Mouse (Mus musculus) midbrain, embryonic 13.5 days (tissue): ENCODE measurements at regions not wholly inside any gene's neighbourhood (a gene's known extent, or its start where the extent isn't known, plus 50 kb on each side); places are given as distances from the start of the nearest gene placed in this dataset.
A peak's percentile ranks its signal among the peaks of the same experiment; 100 is the strongest.

Experiments
- ATAC-seq: fragments of 200-750 bp; cut with Nextera tagmentation; 2 replicates; pipeline ENCODE4 v1.8.0; 2017; ENCODE audit warnings: mild to moderate bottlenecking, moderate TSS enrichment, moderate library complexity
- H3K27ac ChIP-seq: fragments of 300-500 bp; sonication (generic); 2 replicates; pipeline ENCODE4 v1.5.1; 2015; ENCODE audit warnings: inconsistent platforms, mild to moderate bottlenecking, moderate library complexity
- H3K27me3 ChIP-seq: fragments of 300-500 bp; sonication (generic); 2 replicates; pipeline ENCODE4 v1.6.1; 2015; ENCODE audit warnings: mild to moderate bottlenecking, inconsistent platforms
- H3K36me3 ChIP-seq: fragments of 300-500 bp; sonication (generic); 2 replicates; pipeline ENCODE4 v1.6.1; 2015; ENCODE audit warnings: mild to moderate bottlenecking, inconsistent platforms
- H3K4me1 ChIP-seq: fragments of 300-500 bp; sonication (generic); replicated peaks from 2 replicates; pipeline ENCODE4 v1.6.1; 2015; ENCODE audit warnings: inconsistent platforms
- H3K4me2 ChIP-seq: fragments of 300-500 bp; sonication (generic); replicated peaks from 2 replicates; pipeline ENCODE4 v1.6.1; 2015; ENCODE audit warnings: moderate library complexity, mild to moderate bottlenecking, inconsistent platforms
- H3K4me3 ChIP-seq: fragments of 300-500 bp; sonication (generic); replicated peaks from 2 replicates; pipeline ENCODE4 v1.5.1; 2015; ENCODE audit warnings: mild to moderate bottlenecking, inconsistent platforms
- H3K9ac ChIP-seq: fragments of 300-500 bp; sonication (generic); replicated peaks from 2 replicates; pipeline ENCODE4 v1.6.1; 2015; ENCODE audit warnings: mild to moderate bottlenecking, inconsistent platforms
- H3K9me3 ChIP-seq: fragments of 300-500 bp; sonication (generic); 2 replicates; pipeline ENCODE4 v1.6.1; 2016; ENCODE audit warnings: mild to moderate bottlenecking, inconsistent platforms
- WGBS: fragments of 180-500 bp; shearing (Covaris S2); methylation state at CpG from one replicate; pipeline ENCODE4 v1.1.7; 2015; 5-methylcytosine and 5-hydroxymethylcytosine counted together

DNA sequence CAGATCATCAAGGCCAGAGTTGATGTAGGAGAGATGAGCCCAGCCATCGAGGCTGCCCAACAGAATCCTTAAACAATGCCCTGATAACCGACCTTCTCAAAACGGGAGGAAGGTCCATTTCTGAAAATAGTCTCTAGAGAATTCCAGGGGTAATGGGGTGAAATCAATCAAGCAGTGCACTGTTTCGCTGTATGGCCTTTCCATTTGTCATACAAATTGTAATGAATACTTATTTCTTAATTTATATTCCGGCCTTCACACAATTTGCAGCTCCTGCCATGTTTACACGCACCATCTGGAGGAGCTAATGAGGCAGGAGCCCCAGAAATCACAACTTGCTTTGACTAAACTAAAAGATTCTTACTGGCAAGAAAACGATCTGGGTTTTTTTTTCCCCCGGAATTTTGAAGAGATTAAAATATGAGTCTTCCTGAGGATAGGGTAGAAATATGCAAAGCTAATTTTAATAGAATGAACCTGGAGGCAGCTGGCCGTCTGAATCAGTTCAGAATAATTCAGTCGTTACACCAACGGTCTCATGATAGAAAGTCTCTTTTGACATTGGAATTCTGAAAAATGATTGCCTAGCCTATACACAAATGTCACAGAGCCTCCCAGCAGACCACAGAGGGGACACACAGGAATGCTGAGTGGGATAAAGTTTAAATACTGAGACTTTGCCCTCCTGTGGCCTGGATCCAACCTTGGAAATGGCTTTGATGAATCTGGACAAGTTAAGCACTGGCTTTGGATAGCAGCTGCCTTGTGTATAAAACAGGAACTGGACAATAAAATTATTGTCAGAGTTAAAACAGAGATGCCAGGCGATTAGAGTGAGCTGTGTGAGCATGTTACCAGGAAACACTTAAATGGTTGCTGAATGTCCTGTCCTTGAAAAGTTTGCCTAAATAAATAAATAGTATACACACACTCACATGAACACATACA, 115.0 kb upstream of the Frem1 start:
- ATAC-seq, result no peak

DNA sequence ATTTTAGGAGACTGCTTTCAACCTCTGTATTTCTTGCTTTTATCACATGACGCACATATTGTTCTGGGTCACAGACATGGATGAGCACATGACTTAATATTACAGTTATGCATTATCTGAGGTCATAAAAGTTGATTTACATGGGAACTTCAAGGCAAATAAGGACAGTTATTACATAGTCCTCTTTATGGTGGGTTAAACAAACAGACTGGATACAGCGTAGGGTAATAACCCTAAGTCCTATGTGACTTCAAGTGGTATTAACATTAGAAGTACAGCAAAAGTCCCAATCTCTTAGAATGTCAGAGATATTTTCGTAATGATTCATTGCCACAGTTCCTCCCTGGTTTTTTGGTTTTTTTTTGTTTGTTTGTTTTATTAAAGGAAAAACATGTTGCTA, 94.6 kb upstream of the Frem1 start:
- WGBS, result 89% methylated on average over 3 of the region's 3 CpGs
- Histone ChIP-seq H3K36me3 (no peaks in the 10 kb centered on the region), H3K27ac (no peak overlapping the region), H3K9me3 (no peaks in the 10 kb centered on the region), H3K4me2 (no peak overlapping the region), H3K4me3 (no peak overlapping the region), H3K9ac (no peak overlapping the region), H3K4me1 (no peaks in the 10 kb centered on the region; the same call in 1 of the 2 replicates), H3K27me3 (no peaks in the 10 kb centered on the region)
- no peak for ATAC-seq

More for the DNA sequence above, 115.0 kb upstream of the Frem1 start:
- H3K4me1 ChIP-seq, result no peaks in the 10 kb centered on the region
- H3K27ac ChIP-seq, result no peak overlapping the region
- 69% methylated on average over 12 of the region's 12 CpGs for WGBS
- no peak overlapping the region for H3K4me2 ChIP-seq
- no peaks in the 10 kb centered on the region for H3K27me3 ChIP-seq
- H3K36me3 ChIP-seq, result no peaks in the 10 kb centered on the region
- no peaks in the 10 kb centered on the region for H3K9me3 ChIP-seq
- H3K9ac ChIP-seq, result no peak overlapping the region
- no peak overlapping the region for H3K4me3 ChIP-seq

DNA sequence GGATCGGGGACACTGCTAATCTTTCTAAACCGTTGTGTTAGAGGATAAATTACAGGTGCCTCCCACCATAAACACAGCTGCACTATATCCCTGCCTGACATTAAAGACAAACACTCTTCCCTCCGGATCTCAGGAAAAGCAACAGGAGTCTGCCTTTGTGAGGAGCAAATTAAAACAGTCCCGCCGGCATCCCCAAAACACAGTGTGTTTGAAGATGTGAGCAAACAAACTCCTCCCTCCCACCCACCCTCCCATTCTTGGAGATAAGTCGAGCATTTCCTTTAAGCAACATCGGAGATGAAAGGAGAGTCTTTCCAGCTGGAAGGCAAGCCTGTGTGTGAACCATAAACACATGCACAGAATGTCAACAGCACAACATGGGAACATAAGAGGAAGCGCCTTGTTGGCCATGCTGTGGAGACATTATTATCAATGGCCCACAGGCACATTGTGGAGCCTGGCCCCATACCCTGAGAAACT, 93.6 kb upstream of the Frem1 start:
- Histone ChIP-seq H3K9me3 (no peaks in the 10 kb centered on the region), H3K36me3 (no peaks in the 10 kb centered on the region), H3K4me3 (no peak overlapping the region), H3K4me2 (no peak overlapping the region), H3K27ac (no peak overlapping the region), H3K4me1 (no peaks in the 10 kb centered on the region; the same call in 1 of the 2 replicates), H3K27me3 (no peaks in the 10 kb centered on the region), H3K9ac (no peak overlapping the region)
- peak; percentile 53; the same call in 1 of the 2 replicates for ATAC-seq
- 8% methylated on average over 8 of the region's 8 CpGs for WGBS

DNA sequence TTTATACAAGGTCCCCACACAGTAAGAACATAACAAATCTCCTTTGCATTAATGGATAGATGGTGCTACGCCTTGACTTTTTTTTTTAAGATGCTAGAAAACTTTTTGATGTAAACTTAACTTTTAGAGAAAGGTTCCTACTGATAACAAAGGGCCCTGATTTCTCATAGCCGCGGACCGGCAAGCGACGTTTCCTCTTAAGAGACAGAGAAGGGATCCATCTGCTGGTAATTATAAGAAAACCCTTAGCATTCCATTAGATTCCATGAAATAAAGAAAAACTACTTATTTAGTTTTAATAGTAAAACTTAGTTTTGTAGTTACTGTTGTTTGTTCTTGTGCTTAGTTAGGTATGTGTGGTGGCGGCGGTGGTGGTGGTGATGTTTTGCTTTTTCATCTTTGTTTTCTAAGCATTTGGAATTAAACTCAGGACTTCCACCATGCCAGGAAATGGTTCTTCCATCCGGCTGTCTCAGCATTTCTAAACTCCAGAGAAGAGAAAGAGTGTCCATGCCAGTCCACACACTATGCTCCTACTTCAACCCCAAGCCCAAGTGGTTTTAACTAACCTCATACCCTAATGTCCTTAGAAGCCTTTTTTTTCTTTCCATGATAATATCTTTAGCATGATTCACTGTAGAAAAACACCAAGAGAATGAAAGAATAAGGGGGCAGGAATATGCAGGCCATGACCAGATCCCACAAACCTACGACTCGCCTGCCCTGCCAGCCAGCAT, 92.8 kb upstream of the Frem1 start:
- Histone ChIP-seq H3K27ac (no peak overlapping the region), H3K4me1 (no peaks in the 10 kb centered on the region; the same call in 1 of the 2 replicates), H3K27me3 (no peaks in the 10 kb centered on the region), H3K36me3 (no peaks in the 10 kb centered on the region), H3K4me3 (no peak overlapping the region), H3K4me2 (no peak overlapping the region), H3K9me3 (no peaks in the 10 kb centered on the region), H3K9ac (no peak overlapping the region)
- WGBS, result 71% methylated on average over 11 of the region's 11 CpGs
- no peak for ATAC-seq

DNA sequence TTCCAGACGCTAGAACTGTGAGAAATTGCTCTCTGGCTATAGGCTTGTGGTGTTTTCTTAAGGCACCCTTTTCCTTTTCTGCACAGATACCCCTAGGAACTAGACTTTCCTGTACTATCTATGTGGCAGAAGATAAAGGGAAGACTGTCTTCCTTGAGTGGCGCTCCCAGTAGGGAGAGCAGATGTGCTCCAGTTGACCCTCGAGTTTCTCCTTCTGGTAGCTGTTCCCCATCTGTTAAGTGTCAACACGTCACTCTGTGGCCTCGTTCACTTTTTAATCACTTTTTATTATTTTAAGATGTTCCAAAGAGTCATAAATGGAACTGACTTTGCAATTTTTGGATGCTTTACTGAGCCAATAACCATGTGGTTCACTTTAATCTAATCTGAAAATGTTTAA, 89.6 kb upstream of the Frem1 start:
- H3K36me3 ChIP-seq, result no peaks in the 10 kb centered on the region
- H3K27me3 ChIP-seq, result no peaks in the 10 kb centered on the region
- WGBS, result 91% methylated on average over 5 of the region's 5 CpGs
- H3K9ac ChIP-seq, result no peak overlapping the region
- ATAC-seq, result no peak
- no peak overlapping the region for H3K4me2 ChIP-seq
- H3K4me1 ChIP-seq, result no peaks in the 10 kb centered on the region; the same call in 1 of the 2 replicates
- H3K4me3 ChIP-seq, result no peak overlapping the region
- no peak overlapping the region for H3K27ac ChIP-seq
- no peaks in the 10 kb centered on the region for H3K9me3 ChIP-seq

DNA sequence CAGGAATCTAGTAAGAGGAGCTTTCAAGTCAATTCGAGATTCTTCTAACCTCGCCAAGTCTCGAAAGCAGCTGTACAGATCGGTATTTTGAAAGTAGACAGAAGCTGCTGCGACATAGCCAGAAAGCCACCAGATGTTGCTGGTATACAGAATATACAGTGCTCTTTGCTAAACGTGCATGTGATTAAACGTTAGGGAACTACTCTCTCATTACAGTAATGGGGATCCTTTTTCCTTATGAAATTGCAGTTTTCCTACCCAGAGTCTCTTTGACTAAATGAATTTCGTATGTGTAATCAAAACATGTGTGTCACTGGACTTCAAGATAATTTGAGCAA, 70.5 kb upstream of the Frem1 start:
- H3K27me3 ChIP-seq, result no peaks in the 10 kb centered on the region
- no peaks in the 10 kb centered on the region for H3K9me3 ChIP-seq
- WGBS, result 89% methylated on average over 8 of the region's 8 CpGs
- no peak overlapping the region for H3K4me3 ChIP-seq
- no peak for ATAC-seq
- H3K36me3 ChIP-seq, result no peaks in the 10 kb centered on the region
- H3K9ac ChIP-seq, result no peak overlapping the region
- no peak overlapping the region for H3K27ac ChIP-seq
- no peak overlapping the region for H3K4me2 ChIP-seq
- H3K4me1 ChIP-seq, result no peaks in the 10 kb centered on the region

DNA sequence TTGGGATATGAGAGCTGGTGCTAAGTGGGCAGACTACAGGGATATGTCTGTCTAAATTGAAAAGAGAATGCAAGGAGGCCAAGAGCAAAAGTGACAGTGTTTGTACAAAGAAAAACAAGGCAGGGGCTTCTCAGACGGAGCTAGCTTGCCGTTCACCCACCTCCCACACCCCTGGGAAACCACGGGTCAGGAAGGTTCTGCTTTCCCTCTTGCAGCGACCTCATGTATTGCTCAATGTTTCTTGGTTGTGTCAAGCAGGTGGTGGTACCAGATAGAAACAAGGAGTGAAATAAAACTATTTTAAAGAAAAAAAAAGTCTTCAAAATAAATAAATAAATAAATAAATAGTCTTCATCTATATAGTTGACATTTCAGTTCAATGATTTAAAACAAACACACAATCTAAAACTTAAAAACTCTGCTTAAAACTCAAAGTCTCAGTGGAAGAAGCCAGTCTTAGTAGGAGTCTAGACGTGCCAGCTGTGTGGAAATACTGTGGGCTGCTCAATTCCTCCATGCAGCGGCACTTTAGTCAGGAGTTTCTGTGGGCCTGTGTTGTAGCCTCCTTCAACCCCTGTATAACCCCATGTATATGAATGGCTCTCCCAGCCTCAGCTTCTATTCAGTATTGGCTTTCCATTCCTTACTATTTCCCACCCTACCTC, 70.0 kb upstream of the Frem1 start:
- no peak overlapping the region for H3K9ac ChIP-seq
- no peaks in the 10 kb centered on the region for H3K4me1 ChIP-seq
- WGBS, result 91% methylated on average over 6 of the region's 6 CpGs
- H3K4me3 ChIP-seq, result no peak overlapping the region
- no peaks in the 10 kb centered on the region for H3K27me3 ChIP-seq
- no peak for ATAC-seq
- H3K9me3 ChIP-seq, result no peaks in the 10 kb centered on the region
- no peaks in the 10 kb centered on the region for H3K36me3 ChIP-seq
- H3K27ac ChIP-seq, result no peak overlapping the region
- no peak overlapping the region for H3K4me2 ChIP-seq

DNA sequence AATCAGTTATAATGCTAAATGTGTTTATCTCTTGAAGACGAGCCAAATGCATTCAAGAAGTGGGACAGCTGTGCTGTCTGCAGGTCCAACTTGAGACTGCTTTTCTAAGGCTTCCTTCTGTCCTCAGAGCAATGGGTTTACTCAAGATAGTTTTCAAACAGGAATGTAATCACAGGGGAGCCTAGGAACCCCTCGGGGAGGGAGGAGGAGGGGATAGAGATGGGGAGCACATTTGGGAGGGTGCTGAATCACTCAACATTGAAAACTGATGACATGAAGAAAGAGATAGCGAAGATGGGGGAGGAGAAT, 56.5 kb upstream of the Frem1 start:
- Histone ChIP-seq H3K36me3 (no peaks in the 10 kb centered on the region), H3K4me3 (no peak overlapping the region), H3K4me1 (no peaks in the 10 kb centered on the region), H3K4me2 (no peak overlapping the region), H3K9ac (no peak overlapping the region), H3K27ac (no peak overlapping the region), H3K9me3 (no peaks in the 10 kb centered on the region), H3K27me3 (no peaks in the 10 kb centered on the region)
- no peak for ATAC-seq
- WGBS, result 74% methylated on average over 3 of the region's 3 CpGs

DNA sequence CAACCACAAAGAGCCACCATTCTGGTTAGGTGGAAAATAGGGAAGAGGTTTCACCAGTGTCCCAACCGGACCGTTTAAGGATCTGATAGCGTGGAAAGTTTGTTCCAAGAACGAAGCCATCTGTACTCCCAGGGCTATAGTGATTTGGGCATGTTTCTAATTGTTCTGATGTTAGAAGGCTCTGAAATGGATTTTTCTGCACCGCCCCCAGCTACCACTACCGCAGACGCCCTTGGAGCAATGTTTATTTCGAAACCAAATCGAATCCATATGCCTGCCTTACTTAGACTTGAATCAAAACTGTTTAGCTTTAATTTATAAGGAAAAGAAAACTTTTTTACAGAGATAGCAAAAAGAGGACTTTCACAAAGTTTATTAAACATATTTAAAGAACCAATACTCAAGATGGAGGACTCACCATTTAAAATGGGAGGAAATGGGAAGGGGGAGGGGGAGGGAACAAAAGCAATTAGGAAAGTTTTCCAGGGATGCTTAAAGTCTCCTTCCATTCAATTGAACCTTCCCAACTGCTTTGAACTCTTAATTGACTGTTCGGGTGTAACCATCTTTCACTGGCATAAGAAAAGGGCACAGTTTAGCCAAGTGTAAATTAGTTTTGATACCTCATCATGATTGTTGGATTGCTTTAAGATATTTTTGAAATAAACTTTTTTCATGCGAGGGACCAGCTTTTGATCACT, 56.0 kb upstream of the Frem1 start:
- H3K9ac ChIP-seq, result no peak overlapping the region
- ATAC-seq, result no peak
- no peaks in the 10 kb centered on the region for H3K9me3 ChIP-seq
- H3K4me2 ChIP-seq, result no peak overlapping the region
- WGBS, result 84% methylated on average over 11 of the region's 11 CpGs
- H3K4me3 ChIP-seq, result no peak overlapping the region
- no peaks in the 10 kb centered on the region for H3K36me3 ChIP-seq
- H3K27me3 ChIP-seq, result no peaks in the 10 kb centered on the region
- no peaks in the 10 kb centered on the region for H3K4me1 ChIP-seq
- H3K27ac ChIP-seq, result no peak overlapping the region

DNA sequence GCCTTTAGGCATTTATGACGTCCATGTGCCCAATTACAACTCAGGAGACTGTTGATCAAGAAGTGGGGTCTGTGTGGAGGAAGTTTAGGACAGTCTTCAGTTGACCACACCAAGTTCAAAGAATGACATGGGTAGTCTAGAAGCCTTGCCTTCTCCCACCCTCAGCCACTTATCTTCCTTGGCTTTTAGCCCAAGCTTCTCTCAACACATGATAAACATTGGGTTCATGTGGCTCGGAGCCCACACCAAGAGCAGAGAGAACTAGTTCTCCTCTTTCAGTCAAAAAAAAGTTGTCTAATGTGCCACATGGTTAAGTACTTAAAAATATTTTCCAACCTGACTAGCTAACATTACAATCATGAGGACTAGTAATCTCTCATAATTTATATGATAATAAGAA, 55.0 kb upstream of the Frem1 start:
- Histone ChIP-seq H3K4me1 (no peaks in the 10 kb centered on the region), H3K4me2 (no peak overlapping the region), H3K9me3 (no peaks in the 10 kb centered on the region), H3K4me3 (no peak overlapping the region), H3K27me3 (no peaks in the 10 kb centered on the region), H3K27ac (no peak overlapping the region), H3K36me3 (no peaks in the 10 kb centered on the region), H3K9ac (no peak overlapping the region)
- WGBS, result 86% methylated on average over 2 of the region's 2 CpGs
- no peak for ATAC-seq

DNA sequence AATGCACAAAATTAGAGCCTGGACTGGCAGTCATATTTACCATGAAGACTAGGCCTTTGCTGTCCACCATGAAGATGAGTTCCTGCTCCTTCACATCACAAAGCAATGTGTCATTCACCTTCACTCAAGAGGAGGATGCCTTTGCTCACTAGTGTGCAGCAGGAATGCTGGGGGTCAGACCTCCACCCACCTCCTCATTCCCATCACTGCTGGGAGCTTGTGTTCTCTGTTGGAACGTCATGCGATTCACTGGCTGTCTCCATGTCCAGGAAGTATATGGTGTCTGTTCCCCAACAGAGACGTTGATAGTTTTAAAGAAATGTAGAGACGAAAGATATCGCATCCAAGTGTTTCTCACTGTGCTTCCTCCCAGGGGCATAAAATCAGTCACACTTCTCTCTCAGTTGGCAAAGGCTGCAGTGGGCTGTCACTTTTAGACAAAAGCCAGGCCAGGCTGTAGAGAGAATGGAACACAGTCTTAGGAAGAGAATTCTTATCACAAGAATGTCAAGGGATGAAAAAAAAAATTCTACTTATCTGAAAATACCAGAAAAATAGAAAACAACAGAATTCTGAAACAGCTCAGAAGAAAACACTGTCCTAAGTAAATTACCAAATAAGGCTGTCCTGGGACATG, 52.0 kb upstream of the Frem1 start:
- H3K36me3 ChIP-seq, result no peaks in the 10 kb centered on the region
- no peak overlapping the region for H3K27ac ChIP-seq
- H3K4me3 ChIP-seq, result no peak overlapping the region
- no peak overlapping the region for H3K4me2 ChIP-seq
- H3K4me1 ChIP-seq, result no peaks in the 10 kb centered on the region
- 76% methylated on average over 5 of the region's 5 CpGs for WGBS
- no peaks in the 10 kb centered on the region for H3K9me3 ChIP-seq
- H3K27me3 ChIP-seq, result no peaks in the 10 kb centered on the region
- no peak for ATAC-seq
- H3K9ac ChIP-seq, result no peak overlapping the region
